Mouse (Mus musculus) macrophage (primary cell): Measurements from ENCODE around the gene Surf4. TPM values are rescaled to one million over a fixed set of nuclear protein-coding genes. Genes with fewer than 3 reads are reported as not detected.
"Not testable (repeated sequence)": the region's sequence is repeated elsewhere in the genome, so short reads cannot be mapped to it uniquely, and the experiment has no call there.

Experiments used
- H3K27ac ChIP-seq: fragments of 350-480 bp; formaldehyde crosslinking; 2 replicates; pipeline ENCODE4 v1.9.0; 2021
- H3K36me3 ChIP-seq: fragments of 350-480 bp; formaldehyde crosslinking; 2 replicates; pipeline ENCODE4 v1.9.0; 2021; ENCODE audit errors: inconsistent target
- H3K4me3 ChIP-seq: fragments of 350-480 bp; formaldehyde crosslinking; 2 replicates; pipeline ENCODE4 v1.9.0; 2021; ENCODE audit errors: inconsistent target
- H3K79me2 ChIP-seq: fragments of 350-480 bp; formaldehyde crosslinking; 2 replicates; pipeline ENCODE4 v1.9.0; 2021; ENCODE audit errors: inconsistent target
- WGBS: methylation state at CpG from one replicate; pipeline ENCODE4 v1.1.7; 2026; ENCODE audit warnings: inconsistent platforms; ENCODE audit not compliant: missing documents; 5-methylcytosine and 5-hydroxymethylcytosine counted together
- polyA plus RNA-seq: library from polyadenylated mRNA; stranded (reverse); fragments of 250-400 nt; gene quantifications from 3 replicates; pipeline ENCODE4 v1.2.4, GENCODE M21; 2018; ENCODE audit warnings: inconsistent platforms

Surf4 gene
- polyA plus RNA-seq, 1 experiment from 2014 or later, result 126 TPM

- WGBS, result 2% methylated on average over 41 of the region's 41 CpGs
- H3K36me3 ChIP-seq, result peaks cover 41% of the 10 kb centered on the region
These were observed 31.1 kb downstream of the Surf4 start, which contains the start of gene Surf6 for GRCm38 (mm10) chr2:26902467-26903220. TSS of gene Surf6 (minus strand) at chr2:26902879.

GRCm38 (mm10) chr2:26901834-26902400 is 31.8 kb downstream of the Surf4 start:
- peaks cover 71% of the 10 kb centered on the region for H3K79me2 ChIP-seq
- peaks cover 44% of the 10 kb centered on the region for H3K36me3 ChIP-seq
- H3K27ac ChIP-seq, result peak overlapping the region; percentile 71
- 6% methylated on average over 7 of the region's 7 CpGs for WGBS
- H3K4me3 ChIP-seq, result peak overlapping the region; percentile 91

More at GRCm38 (mm10) chr2:26902467-26903220, 31.1 kb downstream of the Surf4 start, which contains the start of gene Surf6:
- Histone ChIP-seq H3K4me3 (peak within 1 kb of the TSS; percentile 91), H3K79me2 (peaks cover 79% of the 10 kb centered on the region), H3K27ac (peak within 1 kb of the TSS; percentile 71)

- 60% methylated on average over 1 of the region's 1 CpGs for WGBS
- Histone ChIP-seq H3K4me3 (no peak overlapping the region), H3K36me3 (peaks cover 51% of the 10 kb centered on the region), H3K79me2 (peaks cover 59% of the 10 kb centered on the region), H3K27ac (no peak overlapping the region)
These were observed 33.0 kb downstream of the Surf4 start for GRCm38 (mm10) chr2:26900731-26901130.

- H3K27ac ChIP-seq, result no peak overlapping the region
- peaks cover 82% of the 10 kb centered on the region for H3K36me3 ChIP-seq
- no peak overlapping the region for H3K4me3 ChIP-seq
- WGBS, result 88% methylated on average over 4 of the region's 4 CpGs
- peaks cover 13% of the 10 kb centered on the region for H3K79me2 ChIP-seq
These were observed 37.8 kb downstream of the Surf4 start for GRCm38 (mm10) chr2:26895898-26896297.

GRCm38 (mm10) chr2:26886170-26886569 is 47.6 kb downstream of the Surf4 start:
- H3K36me3 ChIP-seq, result peaks cover 18% of the 10 kb centered on the region; the same call in 1 of the 2 replicates
- WGBS, result 97% methylated on average over 3 of the region's 4 CpGs
- not testable (repeated sequence) for H3K27ac ChIP-seq, H3K4me3 ChIP-seq, H3K79me2 ChIP-seq

- H3K79me2 ChIP-seq, H3K4me3 ChIP-seq, H3K27ac ChIP-seq: not testable (repeated sequence)
- H3K36me3 ChIP-seq, result peaks cover 15% of the 10 kb centered on the region; the same call in 1 of the 2 replicates
- 97% methylated on average over 2 of the region's 2 CpGs for WGBS
These were observed 48.2 kb downstream of the Surf4 start for GRCm38 (mm10) chr2:26885541-26885940.

DNA sequence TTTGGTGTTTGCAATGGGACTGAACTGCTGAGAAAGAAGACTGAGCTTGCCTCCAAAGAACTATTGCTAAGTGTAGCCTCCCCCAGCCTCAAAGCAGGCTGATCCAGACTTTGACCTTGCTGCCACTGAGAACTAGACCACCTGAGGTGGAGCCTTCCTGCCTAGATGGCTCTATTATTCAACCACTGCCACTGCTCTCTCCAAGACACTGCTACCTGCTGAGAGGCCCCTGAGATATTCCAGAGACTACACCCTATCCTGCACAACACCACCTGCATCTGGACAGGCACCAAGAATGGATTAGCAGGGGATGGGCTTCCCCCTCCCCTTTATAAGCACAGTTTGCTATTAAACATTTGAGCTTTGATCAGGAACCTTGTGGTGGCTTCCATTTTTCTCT is 55.2 kb downstream of the Surf4 start:
- no peaks in the 10 kb centered on the region for H3K36me3 ChIP-seq
- H3K4me3 ChIP-seq, result no peak overlapping the region
- no peak overlapping the region for H3K27ac ChIP-seq
- no peaks in the 10 kb centered on the region for H3K79me2 ChIP-seq

- H3K36me3 ChIP-seq, result no peaks in the 10 kb centered on the region
- H3K27ac ChIP-seq, result no peak overlapping the region
- no peak overlapping the region for H3K4me3 ChIP-seq
- 80% methylated on average over 6 of the region's 6 CpGs for WGBS
- no peaks in the 10 kb centered on the region for H3K79me2 ChIP-seq
These were observed 63.1 kb downstream of the Surf4 start for GRCm38 (mm10) chr2:26870666-26871065.

Other genes starting within 250 kb of the Surf4 start
- not detected in 3 replicates for gene Abo, start 68.9 kb downstream of the Surf4 start, polyA plus RNA-seq
- 16.4 to 25.2 TPM (median 21.2 TPM) in 3 replicates for gene Surf6, start 31.0 kb downstream of the Surf4 start, polyA plus RNA-seq
- 14.4 to 39.2 TPM (median 31.3 TPM) in 3 replicates for gene Med22, start 23.3 kb downstream of the Surf4 start, polyA plus RNA-seq
- 1,034 to 1,136 TPM (median 1,099 TPM) in 3 replicates for gene Rpl7a, start 23.2 kb downstream of the Surf4 start, polyA plus RNA-seq
- 25.6 to 50.5 TPM (median 36.1 TPM) in 3 replicates for gene Surf2, start 17.6 kb downstream of the Surf4 start, polyA plus RNA-seq
- gene Surf1, start 17.4 kb downstream of the Surf4 start, polyA plus RNA-seq, result 55.2 to 73.5 TPM (median 59.6 TPM) in 3 replicates
- gene Stkld1, start 119 bp upstream of the Surf4 start, polyA plus RNA-seq, result 0.30 to 0.79 TPM (median 0.44 TPM) in 3 replicates
- 33.6 to 77.4 TPM (median 33.7 TPM) in 3 replicates for gene Rexo4, start 30.5 kb upstream of the Surf4 start, polyA plus RNA-seq
- not detected in 3 replicates for gene Adamts13, start 39.5 kb upstream of the Surf4 start, polyA plus RNA-seq
- 10.7 to 20.4 TPM (median 18.3 TPM) in 3 replicates for gene Cacfd1, start 76.0 kb upstream of the Surf4 start, polyA plus RNA-seq
- 2.9 to 43.2 TPM (median 3.8 TPM) in 3 replicates for gene Slc2a6, start 94.1 kb upstream of the Surf4 start, polyA plus RNA-seq
- gene Mymk, start 138.3 kb upstream of the Surf4 start, polyA plus RNA-seq, result not detected in 3 replicates
- gene Adamtsl2, start 145.5 kb upstream of the Surf4 start, polyA plus RNA-seq, result not detected in 3 replicates
- gene Fam163b, start 208.6 kb upstream of the Surf4 start, polyA plus RNA-seq, result not detected in 3 replicates
- not detected in 3 replicates for gene Dbh, start 231.3 kb upstream of the Surf4 start, polyA plus RNA-seq